In the genomic region with DNA sequence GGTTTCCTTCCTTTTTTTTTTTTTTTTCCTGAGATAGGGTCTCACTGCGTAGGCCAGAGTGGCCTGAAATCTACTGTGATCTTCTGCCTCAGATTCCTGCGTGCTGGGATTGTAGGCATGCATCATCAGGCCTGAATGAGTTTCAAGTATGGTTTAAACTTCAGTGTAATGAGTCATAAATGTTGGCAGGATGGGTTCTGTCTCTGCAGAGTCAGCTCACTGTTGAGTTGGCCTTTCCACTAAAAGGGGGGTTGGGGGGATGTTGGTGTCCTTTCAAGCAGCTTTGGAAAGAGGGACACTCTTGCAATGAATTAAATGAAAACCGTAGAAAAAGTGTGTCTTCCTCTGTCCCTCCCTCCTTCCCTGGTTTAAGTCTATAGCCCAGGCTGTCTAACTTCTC, we compare ENCODE assay signal across 20 mouse cellular contexts. TPM values are rescaled to one million over a fixed set of nuclear protein-coding genes. Genes with fewer than 3 reads are reported as not detected.
DNase-seq lines count a peak whose midpoint lies in the region; TF ChIP-seq lines count a peak whose summit lies in the region.
"Had no signal": no experiment of that assay in that cellular context is flagged by ENCODE, and none has a peak within 500 bp of the region (broad histone marks: within the 10 kb centered on the region; RNA-seq: fewer than 3 reads in every experiment).

No protein-coding gene starts in this region.

- DNase-seq in adrenal gland, adult 2 months: peak; percentile 75
- no peak for DNase-seq in adrenal gland, postnatal 4 days (ENCODE audit: low spot score in 2 of 2)
- peak; percentile 28 to 55 for DNase-seq in layer of hippocampus, adult 2 months (ENCODE audit: low spot score in 2 of 2)
- no peak for DNase-seq in layer of hippocampus, postnatal 10 days (ENCODE audit: low spot score in 2 of 2)
- DNase-seq in NIH3T3 (ENCODE audit: low read depth): peak; percentile 91
- peak; percentile 70 for DNase-seq in fibroblast of lung, adult 2 months (ENCODE audit: low read depth)
- DNase-seq in spleen, adult 18-20 months: no peak
- no peak for DNase-seq in gastrocnemius, postnatal 36 days
- DNase-seq: B cell, adult 2 months; gastrocnemius, postnatal 25 days; right cerebral cortex, postnatal 25 days had no signal

- H3K4me3 ChIP-seq in layer of hippocampus, adult 2 months: no peak overlapping the region
- H3K4me3 ChIP-seq: embryonic facial prominence, embryonic 15.5 days; limb, embryonic 13.5 days; midbrain, embryonic 15.5 days had no signal

- intact Hi-C loops in gastrocnemius, postnatal 36 days (cut with DNase I): no loop called here

- no peak for TF ChIP-seq CTCF in layer of hippocampus, adult 2 months (conservative IDR thresholded peaks at IDR 0.05)

- peak overlapping the region; percentile 49 for H3K27ac ChIP-seq in layer of hippocampus, adult 2 months
- H3K27ac ChIP-seq: embryonic facial prominence, embryonic 15.5 days; limb, embryonic 13.5 days; midbrain, embryonic 15.5 days had no signal

RNA-seq across cellular contexts. Expression of a gene that starts 9.5 kb away (rescaled TPM):
- 10 to 100 TPM; 62.0 to 67.5 TPM for total RNA-seq in adrenal gland, adult 2 months (2021)
- 7.9 and 12.5 TPM in 2 replicates for polyA plus RNA-seq in adrenal gland, adult 2 months (2012; rRNA removed)
- total RNA-seq in adrenal gland, postnatal 4 days (2021): 100 to 1,000 TPM in 1 of 2 experiments, 10 to 100 TPM in 1; 94.2 to 102 TPM
- 10 to 100 TPM; 49.0 to 51.3 TPM for total RNA-seq in layer of hippocampus, adult 2 months (2021)
- total RNA-seq in layer of hippocampus, postnatal 10 days (2021): 10 to 100 TPM; 47.7 to 54.9 TPM
- 10 to 100 TPM; 40.2 to 45.3 TPM for total RNA-seq in gastrocnemius, postnatal 36 days (2021)

RNA-seq across cellular contexts. Expression of a gene that starts 9.6 kb away (rescaled TPM):
- total RNA-seq in adrenal gland, adult 2 months (2021): 10 to 100 TPM; 21.6 to 23.6 TPM
- 9.1 and 15.1 TPM in 2 replicates for polyA plus RNA-seq in adrenal gland, adult 2 months (2012; rRNA removed)
- 10 to 100 TPM; 26.0 to 27.6 TPM for total RNA-seq in adrenal gland, postnatal 4 days (2021)
- total RNA-seq in layer of hippocampus, adult 2 months (2021): 10 to 100 TPM; 13.2 to 13.3 TPM
- 10 to 100 TPM; 13.6 to 14.0 TPM for total RNA-seq in layer of hippocampus, postnatal 10 days (2021)
- total RNA-seq in gastrocnemius, postnatal 36 days (2021): 10 to 100 TPM; 13.3 to 16.1 TPM

RNA-seq across cellular contexts. Expression of a gene that starts 36.1 kb away (rescaled TPM):
- 1 to 10 TPM in 1 of 2 experiments, not detected in 1; 1.1 TPM for total RNA-seq in adrenal gland, adult 2 months (2021)
- 0.28 and 3.3 TPM in 2 replicates for polyA plus RNA-seq in adrenal gland, adult 2 months (2012; rRNA removed)
- total RNA-seq in adrenal gland, postnatal 4 days (2021): under 1 TPM in 1 of 2 experiments, not detected in 1; 0.42 TPM
- total RNA-seq in layer of hippocampus, adult 2 months (2021): not detected
- total RNA-seq in layer of hippocampus, postnatal 10 days (2021): not detected
- not detected for total RNA-seq in gastrocnemius, postnatal 36 days (2021)
- total RNA-seq: common myeloid progenitor, adult 5-6 weeks; gastrocnemius, postnatal 25 days; left cerebral cortex, adult 18-20 months had no signal
- polyA plus RNA-seq: forebrain, embryonic 16.5 days; heart, postnatal 0 days; limb, embryonic 13.5 days; liver, embryonic 16.5 days; stomach, embryonic 14.5 days had no signal

RNA-seq across cellular contexts. Expression of a gene that starts 38.4 kb away (rescaled TPM):
- 10 to 100 TPM; 50.1 to 50.7 TPM for total RNA-seq in adrenal gland, adult 2 months (2021)
- polyA plus RNA-seq in adrenal gland, adult 2 months (2012; rRNA removed): 11.6 and 12.3 TPM in 2 replicates
- 10 to 100 TPM; 79.7 to 82.3 TPM for total RNA-seq in adrenal gland, postnatal 4 days (2021)
- 10 to 100 TPM; 11.7 to 11.9 TPM for total RNA-seq in layer of hippocampus, adult 2 months (2021)
- 10 to 100 TPM; 35.0 to 35.2 TPM for total RNA-seq in layer of hippocampus, postnatal 10 days (2021)
- 10 to 100 TPM; 10.2 to 10.3 TPM for total RNA-seq in gastrocnemius, postnatal 36 days (2021)

RNA-seq across cellular contexts. Expression of a gene that starts 38.6 kb away (rescaled TPM):
- 10 to 100 TPM; 35.2 to 36.9 TPM for total RNA-seq in adrenal gland, adult 2 months (2021)
- polyA plus RNA-seq in adrenal gland, adult 2 months (2012; rRNA removed): 21.8 and 27.4 TPM in 2 replicates
- total RNA-seq in adrenal gland, postnatal 4 days (2021): 10 to 100 TPM; 45.1 to 50.9 TPM
- total RNA-seq in layer of hippocampus, adult 2 months (2021): 10 to 100 TPM; 41.1 to 43.4 TPM
- 10 to 100 TPM; 42.8 to 43.6 TPM for total RNA-seq in layer of hippocampus, postnatal 10 days (2021)
- 10 to 100 TPM; 11.4 to 11.6 TPM for total RNA-seq in gastrocnemius, postnatal 36 days (2021)

Comparison
In these comparisons a context has a peak if more than half of its experiments do, and no peak if none do; other contexts are left out.
1. DNase-seq: peak in adrenal gland, adult 2 months (single experiment), layer of hippocampus, adult 2 months (2 of 2), NIH3T3 (single experiment) and fibroblast of lung, adult 2 months (single experiment); none in adrenal gland, postnatal 4 days (0 of 2), layer of hippocampus, postnatal 10 days (0 of 2), spleen, adult 18-20 months (0 of 2) and gastrocnemius, postnatal 36 days (0 of 2).